8 mouse cellular contexts compared by ENCODE assay signal in genomic region chr10:76033119-76033455, GRCm38 (mm10). TPM values are rescaled to one million over a fixed set of nuclear protein-coding genes. Genes with fewer than 3 reads are reported as not detected.
A peak's percentile ranks its signal among the peaks of the same experiment; 100 is the strongest.
DNase-seq lines count a peak whose midpoint lies in the region; ATAC-seq lines count a peak whose summit lies in the region.

No protein-coding gene starts in this region.

- H3K4me3 ChIP-seq in neural tube, embryonic 11.5 days (ENCODE audit: low read depth, low read length) = peak overlapping the region; percentile 91
- peak overlapping the region; percentile 66 for H3K4me3 ChIP-seq in embryonic facial prominence, embryonic 12.5 days
- peak overlapping the region; percentile 89 for H3K4me3 ChIP-seq in limb, embryonic 10.5 days
- peak overlapping the region; percentile 87 for H3K4me3 ChIP-seq in neural tube, embryonic 15.5 days (replicated peaks)

- peak overlapping the region; percentile 96 for H3K9ac ChIP-seq in neural tube, embryonic 11.5 days (ENCODE audit: low read length)
- peak overlapping the region; percentile 90 for H3K9ac ChIP-seq in embryonic facial prominence, embryonic 12.5 days
- H3K9ac ChIP-seq in neural tube, embryonic 15.5 days (replicated peaks) = peak overlapping the region; percentile 67

- H3K4me2 ChIP-seq in neural tube, embryonic 11.5 days (ENCODE audit: low read depth) = peak overlapping the region; percentile 81
- peak overlapping the region; percentile 80 for H3K4me2 ChIP-seq in embryonic facial prominence, embryonic 12.5 days (replicated peaks)
- peak overlapping the region; percentile 80 for H3K4me2 ChIP-seq in neural tube, embryonic 15.5 days

- 21% methylated on average over 7 of the region's 7 CpGs for WGBS in neural tube, embryonic 11.5 days
- WGBS in embryonic facial prominence, embryonic 12.5 days = 20% methylated on average over 7 of the region's 7 CpGs
- WGBS in limb, embryonic 10.5 days = 24% methylated on average over 7 of the region's 7 CpGs
- WGBS in neural tube, embryonic 15.5 days = 21% methylated on average over 7 of the region's 7 CpGs

- H3K27ac ChIP-seq in neural tube, embryonic 11.5 days (ENCODE audit: low read depth, low read length) = no peak overlapping the region
- H3K27ac ChIP-seq in embryonic facial prominence, embryonic 12.5 days = peak overlapping the region; percentile 80; the same call in 1 of the 2 replicates
- H3K27ac ChIP-seq in limb, embryonic 10.5 days = peak overlapping the region; percentile 98
- peak overlapping the region; percentile 84 for H3K27ac ChIP-seq in neural tube, embryonic 15.5 days (replicated peaks)

- peaks cover under 1% of the 10 kb centered on the region for H3K36me3 ChIP-seq in neural tube, embryonic 11.5 days (ENCODE audit: control insufficient read depth, insufficient read depth, low read length)
- H3K36me3 ChIP-seq in embryonic facial prominence, embryonic 12.5 days = peaks cover 28% of the 10 kb centered on the region
- H3K36me3 ChIP-seq in limb, embryonic 10.5 days = peaks cover 38% of the 10 kb centered on the region
- peaks cover 21% of the 10 kb centered on the region for H3K36me3 ChIP-seq in neural tube, embryonic 15.5 days

- peaks cover 5% of the 10 kb centered on the region for H3K4me1 ChIP-seq in neural tube, embryonic 11.5 days (ENCODE audit: control insufficient read depth, insufficient read depth, low read length)
- peaks cover 3% of the 10 kb centered on the region; the same call in 1 of the 2 replicates for H3K4me1 ChIP-seq in embryonic facial prominence, embryonic 12.5 days
- peaks cover 11% of the 10 kb centered on the region for H3K4me1 ChIP-seq in limb, embryonic 10.5 days
- peaks cover 18% of the 10 kb centered on the region for H3K4me1 ChIP-seq in neural tube, embryonic 15.5 days

- ATAC-seq in neural tube, embryonic 11.5 days (ENCODE audit: insufficient read depth, low FRiP score, low TSS enrichment) = no peak
- ATAC-seq in embryonic facial prominence, embryonic 12.5 days (ENCODE audit: insufficient number of reproducible peaks, insufficient read depth, low FRiP score, low TSS enrichment) = no peak
- 0 out of 2 replicates have a peak, but pooled peaks have one; percentile 15 for ATAC-seq in neural tube, embryonic 15.5 days (ENCODE audit: low FRiP score)

- DNase-seq in neural tube, embryonic 11.5 days (ENCODE audit: low spot score) = no peak
- DNase-seq in neural tube, embryonic 10.5 days (ENCODE audit: extremely low spot score, low spot score) = no peak
- no peak for DNase-seq in limb, embryonic 10.5 days (ENCODE audit: low spot score)
- no peak for DNase-seq in thymus, postnatal 14 days
- no peak for DNase-seq in ovary, adult 18-20 months (ENCODE audit: low spot score)
- DNase-seq in cerebellum, postnatal 25 days = no peak

- no peaks in the 10 kb centered on the region for H3K27me3 ChIP-seq in neural tube, embryonic 11.5 days (ENCODE audit: control insufficient read depth, insufficient read depth, low read length)
- no peaks in the 10 kb centered on the region for H3K27me3 ChIP-seq in embryonic facial prominence, embryonic 12.5 days
- H3K27me3 ChIP-seq in limb, embryonic 10.5 days (ENCODE audit: low read depth, poor library complexity, severe bottlenecking) = no peaks in the 10 kb centered on the region
- H3K27me3 ChIP-seq in neural tube, embryonic 15.5 days (replicated peaks) = no peaks in the 10 kb centered on the region

- no peaks in the 10 kb centered on the region for H3K9me3 ChIP-seq in neural tube, embryonic 11.5 days (ENCODE audit: control insufficient read depth, low read length)
- no peaks in the 10 kb centered on the region for H3K9me3 ChIP-seq in embryonic facial prominence, embryonic 12.5 days
- H3K9me3 ChIP-seq in limb, embryonic 10.5 days (replicated peaks) = no peaks in the 10 kb centered on the region
- no peaks in the 10 kb centered on the region for H3K9me3 ChIP-seq in neural tube, embryonic 15.5 days (replicated peaks)

RNA-seq across cellular contexts. Expression of gene Zfp280b, which starts 0.6 kb away (rescaled TPM):
- 28.8 and 29.2 TPM in 2 replicates for polyA plus RNA-seq in neural tube, embryonic 11.5 days (2014; fragmentation: Nextera tagmentation; extraction: Ambion mirVana)
- 26.4 and 28.7 TPM in 2 replicates for polyA plus RNA-seq in embryonic facial prominence, embryonic 12.5 days (2016; fragmentation: Nextera tagmentation; extraction: Ambion mirVana)
- 42.7 and 43.7 TPM in 2 replicates for polyA plus RNA-seq in limb, embryonic 10.5 days (2016; fragmentation: Nextera tagmentation; extraction: Ambion mirVana)
- polyA plus RNA-seq in neural tube, embryonic 15.5 days (2015; fragmentation: Nextera tagmentation; extraction: Ambion mirVana) = 10.3 and 15.3 TPM in 2 replicates
